Mouse (Mus musculus) cerebellum, adult 9-11 months (tissue): ENCODE data around the gene Cog6.

Source experiments
- DNase-seq: peaks from one replicate; pipeline ENCODE4 v3.0.0; 2022

The Cog6 gene

DNA sequence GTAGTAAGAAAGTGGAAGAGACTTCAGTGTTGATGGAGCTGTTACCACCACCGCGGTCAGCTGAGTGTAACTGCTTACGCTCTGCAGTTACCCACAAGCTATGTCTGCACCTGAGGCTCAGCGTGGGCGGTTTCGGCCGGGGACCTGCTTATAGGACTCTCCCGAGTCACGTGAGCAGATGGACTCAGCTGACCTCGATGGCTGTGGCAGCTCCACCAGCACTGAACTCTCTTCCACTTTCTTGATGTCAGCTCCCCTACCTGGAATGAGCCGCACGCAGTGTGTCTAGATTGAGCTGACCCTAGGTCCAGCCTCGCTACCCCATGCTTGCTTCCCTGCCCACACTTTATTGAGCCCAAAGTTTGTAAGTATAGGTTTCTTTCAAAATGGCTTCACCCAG lies 56.1 kb downstream of the Cog6 start:
- no peak for DNase-seq

GRCm38 (mm10) chr3:52958444-52959120 lies 58.5 kb downstream of the Cog6 start:
- DNase-seq = no peak

- DNase-seq = no peak
Observed at GRCm38 (mm10) chr3:52957861-52958260, 59.2 kb downstream of the Cog6 start.

DNA sequence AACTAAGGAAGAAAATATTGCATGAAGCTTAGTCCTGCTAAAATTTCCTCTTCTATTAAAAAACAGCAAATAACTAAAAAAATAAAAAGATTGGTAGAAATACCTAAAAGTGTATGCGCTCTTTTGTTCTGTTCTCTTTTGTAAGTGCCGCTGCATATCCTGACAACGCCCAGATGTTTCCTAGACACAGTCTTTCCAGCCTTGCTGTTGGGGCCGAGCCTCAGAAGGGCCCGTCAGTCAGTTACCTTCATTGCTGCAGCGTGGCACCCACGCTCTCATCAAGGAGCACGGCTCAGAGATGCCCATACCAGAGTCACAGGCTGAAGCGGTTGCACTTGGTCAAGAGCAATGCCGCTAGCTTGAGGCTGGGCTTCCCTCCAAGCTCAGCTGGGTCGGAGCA lies 60.8 kb downstream of the Cog6 start:
- no peak for DNase-seq

DNA sequence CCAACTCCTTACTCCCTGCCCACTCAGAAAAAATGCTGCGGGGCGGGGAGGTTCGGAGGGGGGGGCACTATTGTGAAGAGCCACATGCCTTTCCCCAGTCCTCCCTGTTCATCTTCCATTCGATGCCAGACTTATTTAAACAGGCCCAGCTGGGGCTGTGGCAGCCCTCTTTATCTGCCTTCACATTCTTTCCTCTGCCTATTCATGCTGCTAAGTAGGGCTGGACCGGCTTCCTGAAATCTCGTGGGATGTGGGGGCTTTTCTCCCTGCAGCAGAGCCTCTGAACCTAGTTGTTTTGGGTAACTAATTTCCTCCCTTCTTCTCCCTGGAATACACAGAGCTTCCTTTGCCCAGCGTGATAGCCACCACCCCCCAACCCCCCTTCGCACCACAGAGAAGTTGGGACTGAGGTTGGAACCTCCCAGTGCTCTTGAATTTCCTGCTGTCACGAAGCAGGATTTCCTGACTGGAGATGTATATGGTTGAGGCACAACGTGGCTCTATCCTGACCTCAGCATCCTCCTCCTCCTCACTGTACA lies 61.5 kb downstream of the Cog6 start:
- no peak for DNase-seq

GRCm38 (mm10) chr3:52954656-52955055 lies 62.4 kb downstream of the Cog6 start:
- no peak for DNase-seq

DNA sequence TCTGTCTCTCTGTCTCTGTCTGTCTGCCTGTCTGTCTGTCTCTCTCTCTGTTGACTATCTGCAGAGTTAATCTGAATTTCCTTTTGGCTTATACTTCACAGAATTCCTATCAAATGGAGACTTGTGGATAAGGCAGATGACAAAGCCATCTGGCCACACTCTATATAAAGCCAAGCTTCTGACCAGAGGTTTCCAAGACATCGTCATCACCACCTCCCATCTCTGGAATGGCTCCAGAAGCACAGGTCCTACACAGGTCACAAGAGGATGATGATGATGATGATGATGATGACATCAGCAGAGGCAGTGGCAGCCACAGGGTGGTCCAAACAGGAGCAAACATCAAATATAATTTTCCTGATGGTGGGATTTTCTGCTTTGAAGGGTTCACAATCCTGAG lies 63.2 kb downstream of the Cog6 start:
- no peak for DNase-seq

DNA sequence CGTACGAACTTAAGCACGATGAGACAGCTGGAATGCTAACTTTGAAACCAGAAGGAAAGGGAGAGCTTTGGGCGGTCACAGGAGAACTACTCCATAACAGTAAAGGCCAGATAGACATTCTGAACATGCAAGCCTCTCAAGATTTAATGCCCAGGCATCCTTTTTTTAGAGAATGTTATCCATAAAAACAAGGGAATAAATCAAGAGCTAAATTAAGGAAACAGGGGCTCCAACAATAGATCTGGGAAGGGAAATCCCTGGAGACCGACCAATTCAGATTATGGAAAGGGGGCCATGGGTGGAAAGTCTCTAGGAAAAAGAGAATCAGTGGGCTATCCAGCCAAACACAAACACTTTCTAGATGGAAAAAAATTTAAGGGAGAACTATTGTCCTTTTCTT lies 68.2 kb downstream of the Cog6 start:
- no peak for DNase-seq

GRCm38 (mm10) chr3:52947444-52947843 lies 69.6 kb downstream of the Cog6 start:
- no peak for DNase-seq

DNA sequence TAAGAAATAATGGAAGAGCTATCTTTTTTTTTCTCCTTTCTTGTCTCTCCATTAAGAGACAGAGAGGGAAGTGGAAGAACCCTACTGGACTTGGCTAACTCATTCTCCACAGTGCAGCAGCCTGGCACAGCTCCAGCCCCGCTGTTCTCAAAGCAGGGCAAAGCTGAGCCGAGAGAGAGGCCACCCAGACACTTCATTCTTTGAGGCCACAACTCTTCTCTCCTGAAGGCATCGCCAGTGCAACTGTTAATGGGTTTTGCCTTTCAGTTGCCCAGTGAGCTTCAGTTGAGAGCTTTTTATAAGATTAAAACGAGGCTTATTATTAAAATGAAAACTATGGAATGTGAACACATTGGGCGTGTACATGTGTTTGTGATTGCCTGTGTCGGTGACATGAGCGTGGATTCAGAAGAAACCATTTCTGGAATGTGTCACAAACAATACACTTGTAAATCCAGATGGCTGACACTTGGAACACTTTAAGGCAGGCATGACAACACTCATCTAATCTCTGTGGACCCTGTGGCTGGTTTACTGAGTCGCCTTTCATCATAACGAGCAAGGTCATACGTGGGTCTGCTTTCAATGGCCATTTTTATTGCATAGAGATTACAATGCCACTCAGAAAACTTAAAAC lies 76.1 kb downstream of the Cog6 start:
- peak; percentile 72 for DNase-seq

- DNase-seq = peak; percentile 90
Observed at GRCm38 (mm10) chr3:52938398-52938797, 78.6 kb downstream of the Cog6 start.

DNA sequence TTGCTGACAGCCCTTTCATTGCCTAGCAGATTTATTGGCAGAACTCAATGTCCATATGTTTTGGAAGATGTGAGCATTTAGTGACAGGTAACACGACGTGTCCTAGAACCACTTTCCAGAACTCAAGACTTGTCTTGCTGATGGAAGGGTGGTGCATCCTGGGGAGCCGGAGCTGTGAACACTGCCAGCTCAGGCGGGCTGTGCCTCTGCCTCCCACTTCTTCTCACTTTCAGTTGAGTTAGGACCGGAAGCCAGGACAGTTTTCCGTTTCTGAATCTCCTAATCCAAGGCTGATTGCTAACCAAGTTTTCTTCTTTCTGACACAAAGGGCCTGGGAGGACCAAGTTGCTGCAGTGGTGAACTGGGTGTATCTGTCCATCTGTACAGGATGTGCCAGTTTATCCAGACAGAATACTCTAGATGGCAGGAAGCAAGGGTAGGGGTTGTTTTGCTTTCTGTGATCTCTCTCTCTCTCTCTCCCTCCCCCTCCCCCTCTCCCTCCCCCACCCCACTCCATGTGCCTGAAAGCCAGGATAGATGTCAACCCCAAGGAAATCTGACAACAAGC lies 79.2 kb downstream of the Cog6 start:
- peak; percentile 38 for DNase-seq

DNA sequence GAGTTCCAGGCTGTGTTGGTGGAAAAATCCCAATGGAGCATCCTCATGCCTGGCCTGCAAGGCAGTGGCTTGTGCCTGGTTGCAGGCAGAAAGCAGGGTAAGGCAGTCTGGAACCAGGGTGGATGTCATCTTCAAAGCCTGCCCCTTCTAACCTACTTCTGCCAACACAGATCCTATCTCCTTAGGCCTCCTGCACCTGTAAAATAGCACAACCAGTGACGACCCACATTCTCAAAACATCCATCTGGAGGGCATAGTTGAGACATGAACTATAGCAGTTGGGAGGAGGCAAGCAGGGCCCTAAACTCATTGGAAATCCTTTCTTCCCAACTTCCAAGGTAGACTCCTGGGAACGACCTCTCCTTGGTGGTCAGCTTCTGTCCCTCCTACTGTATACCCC lies 85.1 kb downstream of the Cog6 start:
- no peak for DNase-seq
